Mouse (Mus musculus) splenic B cell, adult 2 months (primary cell): ENCODE results near the gene Vmn1r129.
"Not testable (repeated sequence)": the region's sequence is repeated elsewhere in the genome, so short reads cannot be mapped to it uniquely, and the experiment has no call there.

Source experiments
- DNase-seq: peaks from one replicate; pipeline ENCODE4 v3.0.0-alpha.2; 2011; ENCODE audit warnings: low read depth, low spot score
- H3K27me3 ChIP-seq: 2 replicates; pipeline ENCODE4 v1.6.1; 2012; ENCODE audit warnings: mild to moderate bottlenecking, low read length, moderate library complexity, mixed read lengths; ENCODE audit not compliant: control insufficient read depth, poor library complexity, insufficient read depth, severe bottlenecking
- H3K36me3 ChIP-seq: 2 replicates; pipeline ENCODE4 v1.6.1; 2012; ENCODE audit warnings: mild to moderate bottlenecking, low read length, moderate library complexity, mixed read lengths; ENCODE audit not compliant: control insufficient read depth, poor library complexity, insufficient read depth, severe bottlenecking

Gene Vmn1r129

DNA sequence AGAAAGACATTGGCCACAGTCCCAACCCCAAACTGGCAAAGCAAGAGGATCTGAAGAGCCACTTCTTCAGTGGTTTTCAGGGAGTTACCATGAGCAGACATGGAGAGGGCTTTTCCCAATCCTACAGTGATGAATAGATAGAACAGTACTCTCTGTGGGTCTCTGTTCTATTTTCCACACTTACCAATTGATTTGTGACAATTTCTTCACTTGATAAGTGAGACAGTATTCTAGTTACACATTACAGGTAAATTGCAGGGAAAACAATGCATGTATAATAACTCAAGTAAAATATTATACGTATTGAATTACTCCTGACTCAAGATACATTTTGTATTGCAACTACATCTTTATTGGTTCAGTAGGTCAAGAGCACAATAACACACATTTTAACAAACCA, at the start of gene Vmn1r129:
Gene Vmn1r129 (minus strand): TSS at position 101 of the 400 bp plus-strand sequence.
- not testable (repeated sequence) for DNase-seq, H3K27me3 ChIP-seq, H3K36me3 ChIP-seq

DNA sequence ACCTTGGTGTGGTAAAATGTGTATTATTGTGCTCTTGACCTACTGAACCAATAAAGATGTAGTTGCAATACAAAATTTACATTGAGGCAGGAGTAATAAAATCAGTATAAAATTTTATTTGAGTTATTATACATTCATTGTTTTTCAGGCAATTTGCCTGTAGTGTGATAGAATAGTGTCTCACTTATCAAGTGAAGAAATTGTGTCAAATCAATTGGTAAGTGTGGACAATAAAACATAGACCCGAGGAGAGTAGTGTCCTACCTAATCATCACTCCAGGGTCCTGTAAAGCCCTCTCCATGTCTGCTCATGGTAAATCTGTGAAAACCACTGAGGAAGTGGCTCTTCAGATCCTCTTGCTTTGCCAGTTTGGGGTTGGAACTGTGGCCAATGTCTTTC, 12.0 kb downstream of the Vmn1r129 start, which contains the start of gene Vmn1r128:
Gene Vmn1r128 (plus strand): TSS at position 301 of the 400 bp plus-strand sequence.
- not testable (repeated sequence) for H3K36me3 ChIP-seq, DNase-seq, H3K27me3 ChIP-seq

DNA sequence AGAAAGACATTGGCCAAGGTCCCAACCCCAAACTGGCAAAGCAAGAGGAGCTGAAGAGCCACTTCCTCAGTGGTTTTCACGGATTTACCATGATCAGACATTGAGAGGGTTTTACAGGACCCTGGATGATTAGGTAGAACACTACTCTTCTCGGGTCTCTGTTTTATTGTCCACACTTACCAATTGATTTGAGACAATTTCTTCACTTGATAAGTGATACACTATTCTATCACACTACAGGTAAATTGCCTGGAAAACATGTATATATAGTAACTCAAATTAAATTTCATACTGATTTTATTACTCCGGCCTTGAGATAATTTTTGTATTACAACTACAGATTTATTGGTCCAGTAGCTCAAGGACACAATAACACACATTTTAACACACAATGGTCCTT, 41.3 kb downstream of the Vmn1r129 start, which contains the start of gene Vmn1r127:
Gene Vmn1r127 (minus strand): TSS at position 101 of the 400 bp plus-strand sequence.
- DNase-seq, H3K27me3 ChIP-seq, H3K36me3 ChIP-seq: not testable (repeated sequence)
